Mouse (Mus musculus): ENCODE results near the gene En2. TPM values are rescaled to one million over a fixed set of nuclear protein-coding genes. Genes with fewer than 3 reads are reported as not detected.

Gene En2
- polyA plus RNA-seq, 1 experiment from 2014 or later: 0.55 TPM

GRCm38 (mm10) chr5:28208726-28209520 is 43.4 kb downstream of the En2 start:
- 13% methylated on average over 20 of the region's 20 CpGs for WGBS
- Histone ChIP-seq H3K27ac (ENCODE audit: low read depth, low read length) (peak overlapping the region; percentile 74; the same call in 1 of the 2 replicates), H3K9me3 (ENCODE audit: control insufficient read depth, low read length) (no peaks in the 10 kb centered on the region), H3K4me3 (ENCODE audit: low read length) (peak overlapping the region; percentile 47), H3K9ac (ENCODE audit: low read depth, low read length) (no peak overlapping the region; the same call in 1 of the 2 replicates), H3K36me3 (ENCODE audit: control insufficient read depth, insufficient read depth, low read length) (no peaks in the 10 kb centered on the region), H3K4me2 (ENCODE audit: low read length) (peak overlapping the region; percentile 79), H3K4me1 (ENCODE audit: control insufficient read depth, insufficient read depth, low read depth, low read length) (peaks cover 9% of the 10 kb centered on the region), H3K27me3 (replicated peaks; ENCODE audit: control insufficient read depth, insufficient read depth, low read length) (peaks cover 27% of the 10 kb centered on the region)
- ATAC-seq: no peak

DNA sequence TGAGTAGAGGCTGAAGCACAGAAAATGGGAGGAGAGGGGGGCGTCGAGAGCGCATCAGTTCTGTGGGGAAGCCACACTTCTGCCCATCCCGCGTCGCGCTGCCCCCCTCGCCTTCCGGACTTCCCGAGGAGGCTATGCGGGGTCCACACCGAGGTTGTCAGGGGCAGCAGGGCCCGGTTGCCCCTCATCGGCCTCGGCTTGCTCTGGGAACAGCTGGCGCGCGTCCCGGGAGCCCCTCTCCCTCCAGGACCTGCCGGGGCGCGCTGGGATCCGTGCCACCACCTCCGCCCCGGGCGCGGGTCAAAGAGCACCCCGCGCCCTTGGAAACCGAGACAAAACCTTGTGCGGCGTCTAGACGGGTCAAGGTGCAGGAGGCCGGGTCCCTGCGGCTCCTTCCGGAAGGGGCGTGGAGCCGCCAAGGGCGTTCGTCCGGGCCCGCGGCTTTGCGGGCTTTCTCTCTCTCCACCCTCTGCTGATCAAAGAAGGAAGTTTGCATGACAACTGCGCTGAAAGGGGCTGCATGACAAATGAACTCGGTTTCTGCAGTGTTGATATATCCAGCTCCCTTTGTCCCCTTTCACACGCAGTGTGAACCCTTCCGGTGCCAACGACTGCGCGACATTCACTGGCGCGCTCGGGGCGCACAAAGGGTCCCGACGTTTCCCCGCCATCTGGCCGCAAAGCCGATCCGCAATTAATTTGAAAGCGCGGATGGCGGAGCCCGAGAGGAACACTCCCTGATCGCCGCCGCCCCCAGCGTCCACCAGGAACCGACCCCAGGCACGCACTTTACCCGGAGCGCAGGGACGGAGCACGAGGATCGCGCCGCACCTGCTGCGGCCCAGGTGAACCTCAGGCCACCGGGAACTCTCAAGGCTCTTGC is 44.3 kb downstream of the En2 start:
- H3K9ac ChIP-seq (ENCODE audit: low read depth, low read length): peak overlapping the region; percentile 61
- peak overlapping the region; percentile 47 for H3K4me3 ChIP-seq (ENCODE audit: low read length)
- WGBS: under 1% methylated on average over 76 of the region's 80 CpGs
- H3K9me3 ChIP-seq (ENCODE audit: control insufficient read depth, low read length): no peaks in the 10 kb centered on the region
- peak; percentile 81 for ATAC-seq
- peaks cover 27% of the 10 kb centered on the region for H3K27me3 ChIP-seq (replicated peaks; ENCODE audit: control insufficient read depth, insufficient read depth, low read length)
- H3K36me3 ChIP-seq (ENCODE audit: control insufficient read depth, insufficient read depth, low read length): no peaks in the 10 kb centered on the region
- H3K4me1 ChIP-seq (ENCODE audit: control insufficient read depth, insufficient read depth, low read depth, low read length): peaks cover 9% of the 10 kb centered on the region
- peak overlapping the region; percentile 79 for H3K4me2 ChIP-seq (ENCODE audit: low read length)
- peak overlapping the region; percentile 74 for H3K27ac ChIP-seq (ENCODE audit: low read depth, low read length)

DNA sequence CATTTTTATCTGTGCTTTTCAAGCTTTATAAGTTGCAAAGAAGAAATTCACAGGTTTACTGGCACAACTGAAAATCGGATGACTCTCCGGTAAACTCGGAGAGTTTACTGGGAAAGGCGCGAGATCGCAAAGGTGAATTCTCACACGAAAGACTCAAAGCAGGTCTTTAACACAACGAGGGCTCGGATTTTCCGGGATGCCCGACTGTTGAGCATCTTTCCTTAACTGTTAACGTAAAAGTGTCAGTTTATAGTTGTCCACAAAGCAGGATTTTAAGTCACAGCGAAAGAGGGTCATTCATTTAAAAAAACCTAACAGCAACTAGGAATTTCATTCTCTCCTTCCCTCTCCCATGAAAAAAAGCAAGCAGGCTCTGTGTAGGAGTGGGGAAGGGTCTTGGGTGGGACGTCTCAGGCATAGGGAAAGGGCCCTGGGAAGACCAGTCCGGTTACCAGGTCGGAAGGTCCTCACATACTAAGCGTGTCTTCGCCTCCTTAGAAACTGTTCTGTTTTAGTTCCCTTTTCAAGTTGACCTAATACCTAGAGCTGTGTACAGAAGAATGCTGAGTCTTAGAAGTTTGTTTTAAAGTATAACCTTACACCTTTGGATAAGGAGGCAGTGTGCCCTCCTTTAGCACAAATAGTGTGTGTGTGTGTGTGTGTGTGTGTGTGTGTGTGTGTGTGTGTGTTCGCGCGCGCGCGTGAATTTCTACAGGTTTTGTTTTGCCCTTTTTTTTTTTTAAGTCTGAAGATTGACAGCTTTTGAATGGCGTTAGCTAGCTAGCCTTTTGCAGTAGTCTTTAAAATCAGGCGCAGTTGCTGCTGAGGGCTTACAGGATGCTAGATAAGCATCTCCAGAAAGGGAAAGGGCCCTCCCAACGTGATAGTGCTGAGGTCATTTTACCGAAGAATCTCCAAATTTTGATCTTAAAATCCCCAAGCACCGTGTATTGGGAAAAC is 45.4 kb downstream of the En2 start:
- Histone ChIP-seq H3K4me2 (ENCODE audit: low read length) (peak overlapping the region; percentile 79), H3K36me3 (ENCODE audit: control insufficient read depth, insufficient read depth, low read length) (no peaks in the 10 kb centered on the region), H3K4me3 (ENCODE audit: low read length) (peak overlapping the region; percentile 47), H3K27me3 (replicated peaks; ENCODE audit: control insufficient read depth, insufficient read depth, low read length) (peaks cover 27% of the 10 kb centered on the region), H3K9me3 (ENCODE audit: control insufficient read depth, low read length) (no peaks in the 10 kb centered on the region), H3K9ac (ENCODE audit: low read depth, low read length) (peak overlapping the region; percentile 18; the same call in 1 of the 2 replicates), H3K4me1 (ENCODE audit: control insufficient read depth, insufficient read depth, low read depth, low read length) (peaks cover 9% of the 10 kb centered on the region), H3K27ac (ENCODE audit: low read depth, low read length) (no peak overlapping the region; the same call in 1 of the 2 replicates)
- 2% methylated on average over 29 of the region's 29 CpGs for WGBS
- ATAC-seq: no peak

GRCm38 (mm10) chr5:28211651-28212310 is 46.3 kb downstream of the En2 start:
- WGBS: 5% methylated on average over 15 of the region's 15 CpGs
- Histone ChIP-seq H3K9me3 (ENCODE audit: control insufficient read depth, low read length) (no peaks in the 10 kb centered on the region), H3K27me3 (replicated peaks; ENCODE audit: control insufficient read depth, insufficient read depth, low read length) (peaks cover 24% of the 10 kb centered on the region), H3K27ac (ENCODE audit: low read depth, low read length) (no peak overlapping the region), H3K36me3 (ENCODE audit: control insufficient read depth, insufficient read depth, low read length) (no peaks in the 10 kb centered on the region), H3K4me1 (ENCODE audit: control insufficient read depth, insufficient read depth, low read depth, low read length) (peaks cover 9% of the 10 kb centered on the region), H3K4me3 (ENCODE audit: low read length) (no peak overlapping the region), H3K9ac (ENCODE audit: low read depth, low read length) (no peak overlapping the region), H3K4me2 (ENCODE audit: low read length) (peak overlapping the region; percentile 79; the same call in 1 of the 2 replicates)
- ATAC-seq: peak; percentile 53; the same call in 1 of the 2 replicates

- Histone ChIP-seq H3K27ac (ENCODE audit: low read depth, low read length) (no peak overlapping the region), H3K4me1 (ENCODE audit: control insufficient read depth, insufficient read depth, low read depth, low read length) (peaks cover 9% of the 10 kb centered on the region), H3K36me3 (ENCODE audit: control insufficient read depth, insufficient read depth, low read length) (no peaks in the 10 kb centered on the region), H3K4me3 (ENCODE audit: low read length) (no peak overlapping the region), H3K4me2 (ENCODE audit: low read length) (no peak overlapping the region), H3K9me3 (ENCODE audit: control insufficient read depth, low read length) (no peaks in the 10 kb centered on the region), H3K9ac (ENCODE audit: low read depth, low read length) (no peak overlapping the region), H3K27me3 (replicated peaks; ENCODE audit: control insufficient read depth, insufficient read depth, low read length) (peaks cover 20% of the 10 kb centered on the region)
- 70% methylated on average over 2 of the region's 2 CpGs for WGBS
- no peak for ATAC-seq
These were observed 47.9 kb downstream of the En2 start for GRCm38 (mm10) chr5:28213441-28213840.

DNA sequence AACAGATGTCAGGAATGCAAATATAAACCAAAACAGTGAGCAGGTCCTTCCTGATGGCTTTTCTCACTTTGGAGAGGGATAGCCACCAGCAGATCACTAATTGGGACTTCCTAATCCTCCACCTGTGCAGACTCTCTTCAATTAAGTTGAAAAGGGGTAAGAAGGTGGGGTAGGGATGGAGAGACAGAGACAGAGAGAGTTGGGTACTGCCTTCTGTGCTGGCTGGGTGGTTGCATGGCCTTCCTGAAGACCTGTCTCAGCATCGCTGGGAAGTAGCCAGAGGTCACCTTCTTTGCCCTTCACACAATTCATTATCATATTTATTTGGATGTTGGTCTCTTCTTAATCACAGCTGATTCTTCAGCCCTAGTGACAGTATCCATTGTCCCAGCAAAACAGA is 54.1 kb downstream of the En2 start:
- Histone ChIP-seq H3K27me3 (replicated peaks; ENCODE audit: control insufficient read depth, insufficient read depth, low read length) (no peaks in the 10 kb centered on the region), H3K4me2 (ENCODE audit: low read length) (no peak overlapping the region), H3K27ac (ENCODE audit: low read depth, low read length) (no peak overlapping the region), H3K36me3 (ENCODE audit: control insufficient read depth, insufficient read depth, low read length) (no peaks in the 10 kb centered on the region), H3K9me3 (ENCODE audit: control insufficient read depth, low read length) (no peaks in the 10 kb centered on the region), H3K4me1 (ENCODE audit: control insufficient read depth, insufficient read depth, low read depth, low read length) (no peaks in the 10 kb centered on the region), H3K4me3 (ENCODE audit: low read length) (no peak overlapping the region), H3K9ac (ENCODE audit: low read depth, low read length) (no peak overlapping the region)
- 73% methylated on average over 1 of the region's 1 CpGs for WGBS
- no peak for ATAC-seq

All from hindbrain, embryonic 16.5 days (tissue).